Mouse (Mus musculus): ENCODE measurements around the gene Nkg7. TPM values are rescaled to one million over a fixed set of nuclear protein-coding genes. Genes with fewer than 3 reads are reported as not detected.

Nkg7 gene
- total RNA-seq (2014; rRNA removed) (0.81 and 1.1 TPM in 2 replicates), polyA plus RNA-seq (2012; rRNA removed) (1.7 and 2.5 TPM in 2 replicates)

- H3K27ac ChIP-seq (replicated peaks; ENCODE audit: insufficient read depth, low read depth, low read length) = no peak within 1 kb of the TSS
- 79% methylated on average over 10 of the region's 10 CpGs for WGBS
- TF ChIP-seq CTCF (IDR thresholded peaks at IDR 0.05; ENCODE audit: low read depth, low read length) (no peak), POLR2A (IDR thresholded peaks at IDR 0.05; ENCODE audit: extremely low read depth, insufficient read depth, low read length) (no peak)
These were observed at the start of gene Nkg7 for GRCm38 (mm10) chr7:43436341-43437255. Gene Nkg7 (plus strand): TSS chr7:43437073.

GRCm38 (mm10) chr7:43392349-43393121 is 44.3 kb upstream of the Nkg7 start:
- Histone ChIP-seq H3K27ac (replicated peaks; ENCODE audit: insufficient read depth, low read depth, low read length) (no peak overlapping the region), H3K4me1 (ENCODE audit: control insufficient read depth, insufficient read depth, low read length) (no peaks in the 10 kb centered on the region), H3K9ac (ENCODE audit: low read depth, low read length) (no peak overlapping the region), H3K79me2 (ENCODE audit: control insufficient read depth, insufficient read depth, low read length) (no peaks in the 10 kb centered on the region), H3K27me3 (ENCODE audit: control insufficient read depth, insufficient read depth, low read length) (no peaks in the 10 kb centered on the region), H3K36me3 (ENCODE audit: control insufficient read depth, insufficient read depth, low read length) (no peaks in the 10 kb centered on the region), H3K4me3 (ENCODE audit: insufficient read depth, low read depth, low read length) (no peak overlapping the region)
- peak; percentile 23 for DNase-seq (ENCODE audit: extremely low read depth, low read depth, low spot score)
- TF ChIP-seq CTCF (IDR thresholded peaks at IDR 0.05; ENCODE audit: low read depth, low read length) (no peak), POLR2A (IDR thresholded peaks at IDR 0.05; ENCODE audit: extremely low read depth, insufficient read depth, low read length) (no peak)
- 73% methylated on average over 8 of the region's 8 CpGs for WGBS

More at GRCm38 (mm10) chr7:43436341-43437255, at the start of gene Nkg7:
- no peak within 1 kb of the TSS for H3K4me3 ChIP-seq (ENCODE audit: insufficient read depth, low read depth, low read length)
- DNase-seq (ENCODE audit: extremely low read depth, low read depth, low spot score) = no peak
- no peaks in the 10 kb centered on the region for H3K79me2 ChIP-seq (ENCODE audit: control insufficient read depth, insufficient read depth, low read length)
- no peaks in the 10 kb centered on the region for H3K36me3 ChIP-seq (ENCODE audit: control insufficient read depth, insufficient read depth, low read length)
- H3K4me1 ChIP-seq (ENCODE audit: control insufficient read depth, insufficient read depth, low read length) = no peaks in the 10 kb centered on the region
- no peak within 1 kb of the TSS for H3K9ac ChIP-seq (ENCODE audit: low read depth, low read length)
- no peaks in the 10 kb centered on the region for H3K27me3 ChIP-seq (ENCODE audit: control insufficient read depth, insufficient read depth, low read length)

- H3K4me3 ChIP-seq (ENCODE audit: insufficient read depth, low read depth, low read length) = no peak overlapping the region
- H3K9ac ChIP-seq (ENCODE audit: low read depth, low read length) = no peak overlapping the region
- no peaks in the 10 kb centered on the region for H3K36me3 ChIP-seq (ENCODE audit: control insufficient read depth, insufficient read depth, low read length)
- no peak for DNase-seq (ENCODE audit: extremely low read depth, low read depth, low spot score)
- no peaks in the 10 kb centered on the region for H3K4me1 ChIP-seq (ENCODE audit: control insufficient read depth, insufficient read depth, low read length)
- TF ChIP-seq CTCF (IDR thresholded peaks at IDR 0.05; ENCODE audit: low read depth, low read length) (no peak), POLR2A (IDR thresholded peaks at IDR 0.05; ENCODE audit: extremely low read depth, insufficient read depth, low read length) (no peak)
- WGBS = 93% methylated on average over 2 of the region's 2 CpGs
- no peaks in the 10 kb centered on the region for H3K27me3 ChIP-seq (ENCODE audit: control insufficient read depth, insufficient read depth, low read length)
- no peaks in the 10 kb centered on the region for H3K79me2 ChIP-seq (ENCODE audit: control insufficient read depth, insufficient read depth, low read length)
- no peak overlapping the region for H3K27ac ChIP-seq (replicated peaks; ENCODE audit: insufficient read depth, low read depth, low read length)
These were observed 37.4 kb upstream of the Nkg7 start for GRCm38 (mm10) chr7:43399501-43399900.

GRCm38 (mm10) chr7:43402718-43403117 is 34.2 kb upstream of the Nkg7 start:
- Histone ChIP-seq H3K27ac (replicated peaks; ENCODE audit: insufficient read depth, low read depth, low read length) (no peak overlapping the region), H3K4me1 (ENCODE audit: control insufficient read depth, insufficient read depth, low read length) (no peaks in the 10 kb centered on the region), H3K9ac (ENCODE audit: low read depth, low read length) (no peak overlapping the region), H3K79me2 (ENCODE audit: control insufficient read depth, insufficient read depth, low read length) (no peaks in the 10 kb centered on the region), H3K36me3 (ENCODE audit: control insufficient read depth, insufficient read depth, low read length) (no peaks in the 10 kb centered on the region), H3K27me3 (ENCODE audit: control insufficient read depth, insufficient read depth, low read length) (peaks cover 2% of the 10 kb centered on the region; the same call in 1 of the 2 replicates), H3K4me3 (ENCODE audit: insufficient read depth, low read depth, low read length) (no peak overlapping the region)
- WGBS = 33% methylated on average over 2 of the region's 2 CpGs
- TF ChIP-seq CTCF (IDR thresholded peaks at IDR 0.05; ENCODE audit: low read depth, low read length) (no peak), POLR2A (IDR thresholded peaks at IDR 0.05; ENCODE audit: extremely low read depth, insufficient read depth, low read length) (no peak)
- DNase-seq (ENCODE audit: extremely low read depth, low read depth, low spot score) = no peak

GRCm38 (mm10) chr7:43407573-43407972 is 29.3 kb upstream of the Nkg7 start:
- Histone ChIP-seq H3K9ac (ENCODE audit: low read depth, low read length) (no peak overlapping the region), H3K27me3 (ENCODE audit: control insufficient read depth, insufficient read depth, low read length) (peaks cover 2% of the 10 kb centered on the region; the same call in 1 of the 2 replicates), H3K4me3 (ENCODE audit: insufficient read depth, low read depth, low read length) (no peak overlapping the region), H3K27ac (replicated peaks; ENCODE audit: insufficient read depth, low read depth, low read length) (no peak overlapping the region), H3K36me3 (ENCODE audit: control insufficient read depth, insufficient read depth, low read length) (no peaks in the 10 kb centered on the region), H3K79me2 (ENCODE audit: control insufficient read depth, insufficient read depth, low read length) (no peaks in the 10 kb centered on the region), H3K4me1 (ENCODE audit: control insufficient read depth, insufficient read depth, low read length) (no peaks in the 10 kb centered on the region)
- TF ChIP-seq CTCF (IDR thresholded peaks at IDR 0.05; ENCODE audit: low read depth, low read length) = no peak
- TF ChIP-seq POLR2A (IDR thresholded peaks at IDR 0.05; ENCODE audit: extremely low read depth, insufficient read depth, low read length) = no peak
- no peak for DNase-seq (ENCODE audit: extremely low read depth, low read depth, low spot score)
- 73% methylated on average over 3 of the region's 3 CpGs for WGBS
